Mouse (Mus musculus): ENCODE measurements at regions not wholly inside any gene's neighbourhood (a gene's known extent, or its start where the extent isn't known, plus 50 kb on each side); places are given as distances from the start of the nearest gene placed in this dataset.

GRCm38 (mm10) chr5:90104672-90105071 lies 119.1 kb downstream of the Cox18 start:
- no peak for TF ChIP-seq CTCF (IDR thresholded peaks at IDR 0.05; ENCODE audit: borderline replicate concordance, extremely low read depth, insufficient read depth, insufficient read length)
- no peak for TF ChIP-seq POLR2A (IDR thresholded peaks at IDR 0.05; ENCODE audit: borderline replicate concordance, extremely low read depth, insufficient read depth, insufficient read length, poor library complexity, severe bottlenecking)
